In the genomic region with DNA sequence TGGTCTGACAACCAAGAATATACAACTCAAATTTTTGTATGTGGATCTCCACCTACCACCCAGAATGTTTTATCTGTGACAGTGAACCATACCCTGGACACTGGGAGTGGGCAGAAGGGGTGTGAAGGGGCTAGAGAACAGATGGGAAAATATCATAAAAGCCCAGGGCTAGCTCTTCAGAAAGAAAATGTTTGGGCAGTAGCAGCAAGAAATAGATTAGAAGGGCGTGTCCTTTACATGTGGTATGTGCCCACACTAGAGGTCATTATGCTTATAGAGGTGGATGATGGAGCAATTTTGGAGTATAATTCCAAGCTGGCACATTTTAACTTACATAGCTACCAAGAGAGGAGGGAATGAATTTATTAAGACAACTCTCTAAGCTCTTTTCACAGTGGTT, we compare ENCODE assay signal across 17 mouse cellular contexts.
"Had no signal": no experiment of that assay in that cellular context is flagged by ENCODE, and none has a peak within 500 bp of the region (broad histone marks: within the 10 kb centered on the region; RNA-seq: fewer than 3 reads in every experiment).

No protein-coding gene starts in this region.

- H3K4me1 ChIP-seq: limb, embryonic 15.5 days; midbrain, embryonic 13.5 days; midbrain, embryonic 15.5 days; neural tube, embryonic 12.5 days; stomach, embryonic 15.5 days had no signal

- H3K9me3 ChIP-seq: limb, embryonic 15.5 days; midbrain, embryonic 13.5 days; midbrain, embryonic 15.5 days; neural tube, embryonic 12.5 days; stomach, embryonic 15.5 days had no signal

- H3K27me3 ChIP-seq: limb, embryonic 15.5 days; midbrain, embryonic 13.5 days; midbrain, embryonic 15.5 days; neural tube, embryonic 12.5 days; stomach, embryonic 15.5 days had no signal

- H3K4me2 ChIP-seq: limb, embryonic 15.5 days; lung, embryonic 14.5 days; midbrain, embryonic 11.5 days; midbrain, embryonic 13.5 days; midbrain, embryonic 15.5 days; neural tube, embryonic 12.5 days; stomach, embryonic 15.5 days had no signal

- H3K9ac ChIP-seq: limb, embryonic 15.5 days; lung, embryonic 14.5 days; midbrain, embryonic 13.5 days; midbrain, embryonic 15.5 days; neural tube, embryonic 12.5 days; stomach, embryonic 15.5 days had no signal

- DNase-seq: lung, adult 18-20 months; lung, embryonic 14.5 days; lung, postnatal 10 days; lung, postnatal 4 days; right cerebral cortex, postnatal 14 days; right cerebral cortex, postnatal 4 days; spleen, adult 18-20 months; thymus, adult 2 months; thymus, postnatal 25 days; thymus, postnatal 4 days had no signal

- ATAC-seq: midbrain, embryonic 13.5 days; midbrain, embryonic 15.5 days had no signal

- H3K27ac ChIP-seq: limb, embryonic 15.5 days; midbrain, embryonic 13.5 days; midbrain, embryonic 15.5 days; neural tube, embryonic 12.5 days; stomach, embryonic 15.5 days; stomach, postnatal 0 days had no signal

- H3K4me3 ChIP-seq: limb, embryonic 15.5 days; midbrain, embryonic 13.5 days; midbrain, embryonic 15.5 days; neural tube, embryonic 12.5 days; stomach, embryonic 15.5 days had no signal
